Mouse (Mus musculus) spleen, adult 2 months (tissue): Measurements from ENCODE around the gene Morc1. TPM values are rescaled to one million over a fixed set of nuclear protein-coding genes. Genes with fewer than 3 reads are reported as not detected.

ENCODE experiments used
- DNase-seq, 2 experiments: peaks; one replicate each; pipeline versions ENCODE4 v3.0.0 to v3.0.0-alpha.2; 2012 to 2021; ENCODE audit warnings: low spot score in 2 of 2, low read depth in 1 of 2
- H3K27ac ChIP-seq: fragments of 200-500 bp; 2 replicates; pipeline ENCODE4 v1.5.1; 2012; ENCODE audit warnings: low read length, inconsistent platforms; ENCODE audit not compliant: insufficient read depth
- H3K27me3 ChIP-seq: fragments of 200-500 bp; 2 replicates; pipeline ENCODE4 v1.6.1; 2012; ENCODE audit warnings: mild to moderate bottlenecking, moderate library complexity, low read length, inconsistent platforms; ENCODE audit not compliant: control insufficient read depth, insufficient read depth
- H3K36me3 ChIP-seq: fragments of 200-500 bp; 2 replicates; pipeline ENCODE4 v1.6.1; 2012; ENCODE audit warnings: mild to moderate bottlenecking, low read length, inconsistent platforms; ENCODE audit not compliant: control insufficient read depth, insufficient read depth
- H3K4me1 ChIP-seq: fragments of 200-500 bp; 2 replicates; pipeline ENCODE4 v1.6.1; 2011; ENCODE audit warnings: inconsistent platforms; ENCODE audit not compliant: control insufficient read depth, insufficient read depth, insufficient read length
- H3K4me3 ChIP-seq: fragments of 200-500 bp; 2 replicates; pipeline ENCODE4 v1.5.1; 2011; ENCODE audit warnings: mild to moderate bottlenecking, inconsistent platforms; ENCODE audit not compliant: insufficient read depth, insufficient read length; ENCODE audit errors: extremely low read depth
- CTCF ChIP-seq: fragments of 200-500 bp; IDR thresholded peaks from 2 replicates; pipeline ENCODE4 v1.5.1; 2011; ENCODE audit warnings: mild to moderate bottlenecking, inconsistent platforms; ENCODE audit not compliant: insufficient read depth, insufficient read length, insufficient replicate concordance; ENCODE audit errors: extremely low read depth
- POLR2A ChIP-seq: fragments of 200-500 bp; IDR thresholded peaks from 2 replicates; pipeline ENCODE4 v1.6.1; 2011; ENCODE audit warnings: low read depth, low read length, inconsistent platforms
- WGBS: fragments of 180-500 bp; shearing (Covaris S2); methylation state at CpG from one replicate; pipeline ENCODE4 v1.1.7; 2018; 5-methylcytosine and 5-hydroxymethylcytosine counted together
- polyA plus RNA-seq: library from polyadenylated mRNA; depleted of rRNA; stranded (reverse); fragments of >200 nt; gene quantifications from 2 replicates; pipeline ENCODE4 v1.2.3, GENCODE M21; 2012

Morc1 gene
- polyA plus RNA-seq, 1 experiment: not detected

- 30% methylated on average over 2 of the region's 2 CpGs for WGBS
- TF ChIP-seq POLR2A: no peak
- TF ChIP-seq CTCF: no peak
- DNase-seq: no peak
- no peak overlapping the region for H3K27ac ChIP-seq
- no peaks in the 10 kb centered on the region for H3K27me3 ChIP-seq
- H3K4me3 ChIP-seq: no peak overlapping the region
- H3K4me1 ChIP-seq: no peaks in the 10 kb centered on the region
- H3K36me3 ChIP-seq: no peaks in the 10 kb centered on the region
These were observed 190.0 kb downstream of the Morc1 start for GRCm38 (mm10) chr16:48621019-48621418.

- no peak overlapping the region for H3K27ac ChIP-seq
- H3K27me3 ChIP-seq: no peaks in the 10 kb centered on the region
- H3K4me1 ChIP-seq: no peaks in the 10 kb centered on the region
- no peak overlapping the region for H3K4me3 ChIP-seq
- TF ChIP-seq POLR2A (no peak), CTCF (peak; percentile 22; the same call in 1 of the 2 replicates)
- 84% methylated on average over 1 of the region's 1 CpGs for WGBS
- DNase-seq: peak in 1 of 2 experiments; percentile 6
- no peaks in the 10 kb centered on the region for H3K36me3 ChIP-seq
These were observed 192.4 kb downstream of the Morc1 start for GRCm38 (mm10) chr16:48623447-48623846.

- Histone ChIP-seq H3K4me3 (no peak overlapping the region), H3K27ac (no peak overlapping the region), H3K4me1 (no peaks in the 10 kb centered on the region), H3K36me3 (no peaks in the 10 kb centered on the region), H3K27me3 (no peaks in the 10 kb centered on the region)
- WGBS: 67% methylated on average over 3 of the region's 3 CpGs
- DNase-seq: no peak
- TF ChIP-seq POLR2A (no peak), CTCF (no peak)
These were observed 195.1 kb downstream of the Morc1 start for GRCm38 (mm10) chr16:48626186-48626585.

- no peak for DNase-seq
- no peaks in the 10 kb centered on the region for H3K36me3 ChIP-seq
- WGBS: 46% methylated on average over 3 of the region's 3 CpGs
These were observed 196.3 kb downstream of the Morc1 start for GRCm38 (mm10) chr16:48627296-48627695.

GRCm38 (mm10) chr16:48629710-48630109 lies 198.7 kb downstream of the Morc1 start:
- DNase-seq: no peak
- H3K27me3 ChIP-seq: no peaks in the 10 kb centered on the region
- no peak overlapping the region for H3K27ac ChIP-seq
- H3K4me1 ChIP-seq: no peaks in the 10 kb centered on the region
- H3K4me3 ChIP-seq: no peak overlapping the region
- no peaks in the 10 kb centered on the region for H3K36me3 ChIP-seq
- TF ChIP-seq CTCF: no peak
- TF ChIP-seq POLR2A: no peak
- WGBS: 85% methylated on average over 5 of the region's 5 CpGs

More at GRCm38 (mm10) chr16:48627296-48627695, 196.3 kb downstream of the Morc1 start:
- TF ChIP-seq CTCF (no peak), POLR2A (no peak)
- no peak overlapping the region for H3K4me3 ChIP-seq
- H3K27me3 ChIP-seq: no peaks in the 10 kb centered on the region
- no peak overlapping the region for H3K27ac ChIP-seq
- H3K4me1 ChIP-seq: no peaks in the 10 kb centered on the region

GRCm38 (mm10) chr16:48630466-48630865 lies 199.4 kb downstream of the Morc1 start:
- no peaks in the 10 kb centered on the region for H3K27me3 ChIP-seq
- no peak for TF ChIP-seq CTCF
- TF ChIP-seq POLR2A: no peak
- no peak overlapping the region for H3K27ac ChIP-seq
- no peak overlapping the region for H3K4me3 ChIP-seq
- 85% methylated on average over 8 of the region's 8 CpGs for WGBS
- no peaks in the 10 kb centered on the region for H3K36me3 ChIP-seq
- no peak for DNase-seq
- H3K4me1 ChIP-seq: no peaks in the 10 kb centered on the region

- 63% methylated on average over 6 of the region's 6 CpGs for WGBS
- no peaks in the 10 kb centered on the region for H3K36me3 ChIP-seq
- H3K4me3 ChIP-seq: no peak overlapping the region
- H3K4me1 ChIP-seq: no peaks in the 10 kb centered on the region
- TF ChIP-seq POLR2A (no peak), CTCF (no peak)
- DNase-seq: no peak
- H3K27me3 ChIP-seq: no peaks in the 10 kb centered on the region
- H3K27ac ChIP-seq: no peak overlapping the region
These were observed 201.3 kb downstream of the Morc1 start for GRCm38 (mm10) chr16:48632351-48632750.
